Mouse (Mus musculus) CH12.LX (cell line): ENCODE measurements around the gene Ptgis. TPM values are rescaled to one million over a fixed set of nuclear protein-coding genes. Genes with fewer than 3 reads are reported as not detected.

ENCODE experiments used
- DNase-seq: peaks from one replicate; pipeline ENCODE4 v3.0.0-alpha.2; 2013; ENCODE audit errors: extremely low read depth
- H3K27ac ChIP-seq: 2 replicates; pipeline ENCODE4 v1.5.1; 2012; ENCODE audit warnings: low read depth, mild to moderate bottlenecking, control low read depth, moderate library complexity; ENCODE audit not compliant: insufficient read depth
- H3K27me3 ChIP-seq: replicated peaks from 2 replicates; pipeline ENCODE3; 2012; ENCODE audit warnings: inconsistent platforms
- H3K36me3 ChIP-seq, 2 experiments: replicated peaks in 1 of 2; 2 replicates each; pipeline versions ENCODE3 to v1.6.1; 2012; ENCODE audit warnings: inconsistent platforms in 1 of 2, low read length in 1 of 2, mild to moderate bottlenecking in 1 of 2, mixed read lengths in 1 of 2, moderate library complexity in 1 of 2; ENCODE audit not compliant: control insufficient read depth in 1 of 2, insufficient read depth in 1 of 2
- H3K4me1 ChIP-seq, 2 experiments: 2 replicates each; pipeline ENCODE4 v1.6.1; 2012; ENCODE audit warnings: inconsistent platforms in 1 of 2, moderate library complexity in 1 of 2; ENCODE audit not compliant: insufficient read depth in 2 of 2, control insufficient read depth in 1 of 2
- H3K4me2 ChIP-seq: 2 replicates; pipeline ENCODE4 v1.6.1; 2012; ENCODE audit warnings: low read depth, mild to moderate bottlenecking, control low read depth; ENCODE audit not compliant: poor library complexity, insufficient read depth, severe bottlenecking
- H3K4me3 ChIP-seq, 3 experiments: fragments of 150-350 bp in 1 of 3; sonication (generic) in 1 of 3; replicated peaks in 1 of 3; 2 replicates each; pipeline versions ENCODE3 to v1.5.1; 2011 to 2012; ENCODE audit warnings: low read depth in 2 of 3, low read length in 2 of 3, mild to moderate bottlenecking in 2 of 3, moderate library complexity in 2 of 3, control low read depth in 1 of 3, improper control_type of control experiment in 1 of 3, inconsistent platforms in 1 of 3, mixed read lengths in 1 of 3; ENCODE audit not compliant: poor library complexity in 1 of 3
- H3K79me2 ChIP-seq: replicated peaks from 2 replicates; pipeline ENCODE4 v1.6.1; 2012; ENCODE audit warnings: mild to moderate bottlenecking, moderate library complexity; ENCODE audit not compliant: control insufficient read depth, poor library complexity, insufficient read depth, severe bottlenecking; ENCODE audit errors: extremely low read depth
- H3K9ac ChIP-seq: 2 replicates; pipeline ENCODE4 v1.6.1; 2012; ENCODE audit warnings: low read depth, mild to moderate bottlenecking, control low read depth, moderate library complexity; ENCODE audit not compliant: insufficient read depth
- H3K9me3 ChIP-seq: replicated peaks from 2 replicates; pipeline ENCODE3; 2012; ENCODE audit warnings: low read length, inconsistent platforms, mixed read lengths
- BHLHE40 ChIP-seq: IDR thresholded peaks from 2 replicates; pipeline ENCODE4 v1.6.1; 2011; ENCODE audit warnings: mild to moderate bottlenecking, low read depth, low read length, improper control_type of control experiment
- CHD1 ChIP-seq: IDR thresholded peaks from 2 replicates; pipeline ENCODE4 v1.6.1; 2012; ENCODE audit warnings: low read depth, low read length, improper control_type of control experiment, inconsistent platforms
- CHD2 ChIP-seq: IDR thresholded peaks from 2 replicates; pipeline ENCODE4 v1.6.1; 2011; ENCODE audit warnings: low read length, improper control_type of control experiment
- ELF1 ChIP-seq: IDR thresholded peaks from 2 replicates; pipeline ENCODE4 v1.6.1; 2014; ENCODE audit warnings: low read depth, mild to moderate bottlenecking, inconsistent platforms, low read length, improper control_type of control experiment
- EP300 ChIP-seq: IDR thresholded peaks from 2 replicates; pipeline ENCODE4 v1.6.1; 2011; ENCODE audit warnings: low read length, improper control_type of control experiment
- IRF4 ChIP-seq: IDR thresholded peaks from 2 replicates; pipeline ENCODE4 v1.6.1; 2014; ENCODE audit warnings: low read depth, mild to moderate bottlenecking, inconsistent platforms, low read length, improper control_type of control experiment
- JUN ChIP-seq: IDR thresholded peaks from 2 replicates; pipeline ENCODE4 v1.6.1; 2011; ENCODE audit warnings: low read depth, mild to moderate bottlenecking, low read length, improper control_type of control experiment, moderate library complexity; ENCODE audit not compliant: insufficient read depth
- MAX ChIP-seq: IDR thresholded peaks from 2 replicates; pipeline ENCODE4 v1.6.1; 2011; ENCODE audit warnings: low read length, improper control_type of control experiment
- MAZ ChIP-seq: IDR thresholded peaks from 2 replicates; pipeline ENCODE4 v1.6.1; 2012; ENCODE audit warnings: low read depth, mild to moderate bottlenecking, inconsistent platforms, low read length, improper control_type of control experiment, moderate library complexity
- MEF2A ChIP-seq: IDR thresholded peaks from 2 replicates; pipeline ENCODE4 v1.6.1; 2014; ENCODE audit warnings: low read depth, mild to moderate bottlenecking, inconsistent platforms, low read length, improper control_type of control experiment, borderline replicate concordance
- MXI1 ChIP-seq: IDR thresholded peaks from 2 replicates; pipeline ENCODE4 v1.6.1; 2011; ENCODE audit warnings: mild to moderate bottlenecking, low read depth, low read length, improper control_type of control experiment
- MYC ChIP-seq: IDR thresholded peaks from 2 replicates; pipeline ENCODE4 v1.6.1; 2011; ENCODE audit warnings: low read depth, mild to moderate bottlenecking, improper control_type of control experiment, low read length
- NELFE ChIP-seq: IDR thresholded peaks from 2 replicates; pipeline ENCODE4 v1.6.1; 2011; ENCODE audit warnings: low read depth, low read length, improper control_type of control experiment
- PAX5 ChIP-seq: IDR thresholded peaks from 2 replicates; pipeline ENCODE4 v1.6.1; 2012; ENCODE audit warnings: low read length, inconsistent platforms, mixed read lengths
- RCOR1 ChIP-seq: conservative IDR thresholded peaks from 2 replicates; pipeline ENCODE4 v1.6.1; 2012; ENCODE audit warnings: low read depth, mild to moderate bottlenecking, inconsistent platforms, low read length, improper control_type of control experiment
- TBP ChIP-seq: conservative IDR thresholded peaks from 2 replicates; pipeline ENCODE4 v1.6.1; 2011; ENCODE audit warnings: low read depth, low read length, improper control_type of control experiment
- TCF12 ChIP-seq: IDR thresholded peaks from 2 replicates; pipeline ENCODE4 v1.6.1; 2014; ENCODE audit warnings: low read depth, mild to moderate bottlenecking, inconsistent platforms, low read length, improper control_type of control experiment
- UBTF ChIP-seq: IDR thresholded peaks from 2 replicates; pipeline ENCODE4 v1.6.1; 2012; ENCODE audit warnings: low read depth, mild to moderate bottlenecking, inconsistent platforms, low read length, improper control_type of control experiment, moderate library complexity
- USF2 ChIP-seq: conservative IDR thresholded peaks from 2 replicates; pipeline ENCODE4 v1.6.1; 2011; ENCODE audit warnings: low read depth, low read length, improper control_type of control experiment
- ZKSCAN1 ChIP-seq: IDR thresholded peaks from 2 replicates; pipeline ENCODE4 v1.6.1; 2012; ENCODE audit warnings: low read depth, inconsistent platforms, low read length, improper control_type of control experiment, borderline replicate concordance
- ZMIZ1 ChIP-seq: IDR thresholded peaks from 2 replicates; pipeline ENCODE4 v1.6.1; 2012; ENCODE audit warnings: low read depth, mild to moderate bottlenecking, inconsistent platforms, low read length, improper control_type of control experiment
- dilution Hi-C: fragments of 300-500 bp; cut with MboI; formaldehyde crosslinking; loops from 2 replicates; pipeline ENCODE4 v1.14.3; 2020; ENCODE audit warnings: low sequenced_read_pairs; ENCODE audit not compliant: extremely low pct_unique_long_range_greater_than_20kb, extremely low pct_ligation_motif_present
- in situ Hi-C: fragments of 300-500 bp; cut with MboI; formaldehyde crosslinking; loops from 3 replicates; pipeline ENCODE4 v1.14.3; 2019; ENCODE audit warnings: low sequenced_read_pairs, low pct_ligation_motif_present, low pct_unique_long_range_greater_than_20kb, mixed read lengths
- polyA plus RNA-seq: library from polyadenylated mRNA; unstranded; fragments of >175 nt; gene quantifications from 2 replicates; pipeline ENCODE4 v1.2.1, GENCODE M21; 2012; ENCODE audit warnings: low read depth; ENCODE audit not compliant: insufficient read length
- total RNA-seq, 2 experiments: library from RNA; depleted of rRNA; stranded (reverse); fragments of 300-350 nt in 1 of 2; fragments of >200 nt in 1 of 2; gene quantifications; 2 replicates each; pipeline ENCODE4 v1.2.3; 2012 to 2014

Gene Ptgis
- total and polyA plus RNA-seq, 3 experiments, result 7.0 to 15.9 (median 13.4) TPM

DNA sequence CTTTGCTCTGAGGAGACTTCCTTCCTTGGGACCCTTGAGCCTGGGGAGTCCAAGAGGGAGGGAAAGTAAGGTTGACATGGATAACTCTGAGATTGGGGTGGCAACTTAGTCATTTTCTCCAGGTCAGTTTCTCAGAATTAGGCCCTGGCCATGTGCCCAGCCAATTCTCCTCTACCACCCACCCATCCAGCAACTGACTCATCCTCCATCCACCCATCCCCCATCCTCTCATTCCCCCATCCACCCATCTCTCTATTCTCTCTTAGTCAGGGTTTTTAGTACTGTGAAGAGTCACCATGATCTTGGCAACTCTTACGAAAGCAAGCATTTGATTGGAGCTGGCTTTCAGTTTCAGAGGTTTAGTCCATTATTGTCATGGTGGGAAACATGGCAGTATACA, 28.3 kb upstream of the Ptgis start:
- Histone ChIP-seq H3K79me2 (no peaks in the 10 kb centered on the region), H3K4me2 (no peak overlapping the region), H3K27me3 (no peaks in the 10 kb centered on the region), H3K4me3 (no peak overlapping the region), H3K9ac (no peak overlapping the region), H3K27ac (no peak overlapping the region), H3K36me3 (no peaks in the 10 kb centered on the region), H3K4me1 (peaks cover 7 to 23% of the 10 kb centered on the region in 2 experiments), H3K9me3 (no peaks in the 10 kb centered on the region)
- dilution Hi-C loops (no loop called here), in situ Hi-C loops (no loop called here)
- no peak for DNase-seq
- no peak for TF ChIP-seq CHD1
- no peak for TF ChIP-seq USF2
- TF ChIP-seq ELF1, result no peak
- TF ChIP-seq UBTF, result no peak
- no peak for TF ChIP-seq PAX5
- no peak for TF ChIP-seq MEF2A
- no peak for TF ChIP-seq CHD2
- TF ChIP-seq NELFE, result no peak
- TF ChIP-seq MXI1, result no peak
- TF ChIP-seq MAX, result no peak
- no peak for TF ChIP-seq JUN
- TF ChIP-seq IRF4, result no peak
- no peak for TF ChIP-seq TBP
- TF ChIP-seq MAZ, result no peak

DNA sequence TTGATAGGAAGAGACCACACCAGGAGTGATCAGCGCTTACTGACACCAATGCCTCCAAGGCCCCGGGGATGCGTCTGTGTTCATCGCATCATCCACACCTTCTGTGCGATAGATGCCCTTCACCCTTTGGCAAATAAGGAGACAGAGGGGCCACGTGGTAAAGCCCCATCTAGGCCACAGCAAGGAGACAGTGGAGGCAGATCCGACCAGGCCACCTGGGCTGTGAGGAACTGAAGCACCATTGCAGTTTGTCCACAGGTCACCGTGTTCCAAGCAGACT, 27.9 kb upstream of the Ptgis start:
- Histone ChIP-seq H3K36me3 (no peaks in the 10 kb centered on the region), H3K4me3 (no peak overlapping the region), H3K27ac (no peak overlapping the region), H3K4me2 (no peak overlapping the region), H3K9me3 (no peaks in the 10 kb centered on the region), H3K4me1 (peaks cover 7 to 26% of the 10 kb centered on the region in 2 experiments), H3K9ac (no peak overlapping the region), H3K27me3 (no peaks in the 10 kb centered on the region), H3K79me2 (no peaks in the 10 kb centered on the region)
- dilution Hi-C loops, result no loop called here
- no peak for TF ChIP-seq ZMIZ1
- TF ChIP-seq TCF12, result no peak
- no peak for TF ChIP-seq IRF4
- TF ChIP-seq MEF2A, result no peak
- no peak for TF ChIP-seq RCOR1
- TF ChIP-seq CHD2, result no peak
- TF ChIP-seq CHD1, result no peak
- TF ChIP-seq UBTF, result no peak
- no peak for TF ChIP-seq MYC
- TF ChIP-seq ZKSCAN1, result no peak
- TF ChIP-seq BHLHE40, result no peak
- no peak for TF ChIP-seq EP300
- in situ Hi-C loops, result no loop called here
- no peak for DNase-seq
